Mouse (Mus musculus): Measurements from ENCODE around the gene Fggy. TPM values are rescaled to one million over a fixed set of nuclear protein-coding genes. Genes with fewer than 3 reads are reported as not detected.

Gene Fggy
- total and polyA plus RNA-seq, 3 experiments: not detected

DNA sequence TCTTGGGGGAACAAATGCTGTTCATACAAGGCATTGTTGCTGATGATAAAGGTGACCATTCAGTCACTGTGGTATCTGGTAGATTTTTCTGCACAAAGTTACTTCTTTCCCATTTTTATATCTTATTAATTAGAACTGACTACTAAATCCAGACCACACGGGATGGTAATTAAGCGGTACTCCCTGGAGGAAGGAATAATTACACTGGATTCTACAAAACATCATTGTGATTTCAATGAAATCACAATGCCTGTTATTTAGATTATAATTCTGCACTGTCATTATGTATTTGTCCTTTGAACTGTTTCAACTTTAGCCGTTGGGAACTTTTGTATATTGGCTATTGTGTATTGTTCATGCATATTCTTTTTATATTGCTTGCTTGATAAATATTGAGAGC is 381.4 kb downstream of the Fggy start:
- DNase-seq (ENCODE audit: low read depth, low spot score): no peak
- H3K4me1 ChIP-seq (ENCODE audit: control insufficient read depth in 1 of 2, insufficient read depth in 2 of 2, low read length in 2 of 2): no peaks in the 10 kb centered on the region
- no peaks in the 10 kb centered on the region for H3K9me3 ChIP-seq (replicated peaks; ENCODE audit: insufficient read depth, low read length)
- no peaks in the 10 kb centered on the region for H3K79me2 ChIP-seq (ENCODE audit: control insufficient read depth, insufficient read depth, low read length, poor library complexity)
- no peak overlapping the region for H3K4me3 ChIP-seq (ENCODE audit: control insufficient read depth in 1 of 2, insufficient read depth in 1 of 2, low read depth in 2 of 2, low read length in 2 of 2)
- H3K36me3 ChIP-seq (ENCODE audit: control insufficient read depth in 1 of 2, insufficient read depth in 2 of 2, low read length in 2 of 2): no peaks in the 10 kb centered on the region
- TF ChIP-seq UBTF (IDR thresholded peaks at IDR 0.05; ENCODE audit: borderline replicate concordance, insufficient read depth, low read depth, low read length) (no peak), RAD21 (IDR thresholded peaks at IDR 0.05; ENCODE audit: low read depth, low read length) (no peak), POLR2AphosphoS2 (IDR thresholded peaks at IDR 0.05; ENCODE audit: low read length) (no peak), JUND (IDR thresholded peaks at IDR 0.05; ENCODE audit: low read depth, low read length) (no peak), MXI1 (IDR thresholded peaks at IDR 0.05; ENCODE audit: low read depth, low read length) (no peak), MAFK (IDR thresholded peaks at IDR 0.05; ENCODE audit: borderline replicate concordance, low read depth, low read length) (no peak), MAZ (IDR thresholded peaks at IDR 0.05; ENCODE audit: low read depth, low read length) (no peak), USF2 (IDR thresholded peaks at IDR 0.05; ENCODE audit: borderline replicate concordance in 1 of 2, insufficient read depth in 1 of 2, low read depth in 1 of 2, low read length in 2 of 2) (no peak), ZKSCAN1 (IDR thresholded peaks at IDR 0.05; ENCODE audit: low read depth, low read length) (no peak), TBP (IDR thresholded peaks at IDR 0.05; ENCODE audit: low read depth, low read length) (no peak), POLR2A (IDR thresholded peaks at IDR 0.05; ENCODE audit: control insufficient read depth in 1 of 2, insufficient read depth in 1 of 2, low read depth in 1 of 2, low read length in 2 of 2, poor library complexity in 1 of 2) (no peak), TAL1 (IDR thresholded peaks at IDR 0.05; ENCODE audit: low read length) (no peak), SMC3 (IDR thresholded peaks at IDR 0.05; ENCODE audit: low read depth, low read length) (no peak), SIN3A (IDR thresholded peaks at IDR 0.05; ENCODE audit: low read length) (no peak), E2F4 (IDR thresholded peaks at IDR 0.05; ENCODE audit: borderline replicate concordance, low read depth, low read length) (no peak), MYB (IDR thresholded peaks at IDR 0.05; ENCODE audit: low read depth, low read length) (no peak), ELF1 (IDR thresholded peaks at IDR 0.05; ENCODE audit: low read depth, low read length) (no peak), MYC (IDR thresholded peaks at IDR 0.05; ENCODE audit: low read depth, low read length) (no peak)
- H3K9ac ChIP-seq (ENCODE audit: control insufficient read depth, low read depth, low read length, poor library complexity, severe bottlenecking): no peak overlapping the region
- H3K27ac ChIP-seq (ENCODE audit: control insufficient read depth, low read depth, low read length): no peak overlapping the region
- H3K27me3 ChIP-seq (ENCODE audit: control insufficient read depth in 1 of 2, insufficient read depth in 2 of 2, low read length in 2 of 2): no peaks in the 10 kb centered on the region

DNA sequence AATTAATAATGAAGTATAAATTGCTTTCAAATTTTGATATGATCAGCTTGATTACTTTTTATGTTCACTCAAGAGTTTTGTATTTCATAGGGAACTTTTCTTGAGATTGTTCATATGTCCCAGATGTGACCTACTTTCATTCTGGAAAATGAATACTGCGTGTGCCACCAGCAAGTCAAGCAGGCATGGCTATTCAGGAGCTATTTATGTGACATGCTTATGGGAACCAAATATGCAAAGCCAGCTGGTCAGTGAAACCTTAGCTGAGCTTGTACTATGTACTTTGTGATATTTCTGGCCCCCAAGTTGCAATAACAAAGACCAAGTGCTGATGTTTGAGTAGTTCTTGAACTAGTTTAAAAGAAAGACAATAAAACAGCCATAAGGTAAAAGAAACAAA is 390.6 kb downstream of the Fggy start:
- H3K36me3 ChIP-seq (ENCODE audit: control insufficient read depth in 1 of 2, insufficient read depth in 2 of 2, low read length in 2 of 2): no peaks in the 10 kb centered on the region
- no peak overlapping the region for H3K27ac ChIP-seq (ENCODE audit: control insufficient read depth, low read depth, low read length)
- no peak for DNase-seq (ENCODE audit: low read depth, low spot score)
- H3K4me1 ChIP-seq (ENCODE audit: control insufficient read depth in 1 of 2, insufficient read depth in 2 of 2, low read length in 2 of 2): no peaks in the 10 kb centered on the region
- H3K9me3 ChIP-seq (replicated peaks; ENCODE audit: insufficient read depth, low read length): no peaks in the 10 kb centered on the region
- no peaks in the 10 kb centered on the region for H3K27me3 ChIP-seq (ENCODE audit: control insufficient read depth in 1 of 2, insufficient read depth in 2 of 2, low read length in 2 of 2)
- H3K4me3 ChIP-seq (ENCODE audit: control insufficient read depth in 1 of 2, insufficient read depth in 1 of 2, low read depth in 2 of 2, low read length in 2 of 2): no peak overlapping the region
- TF ChIP-seq GATA1 (IDR thresholded peaks at IDR 0.05; ENCODE audit: low read depth, low read length) (no peak), ZC3H11A (IDR thresholded peaks at IDR 0.05; ENCODE audit: low read depth, low read length) (no peak)
- no peak overlapping the region for H3K9ac ChIP-seq (ENCODE audit: control insufficient read depth, low read depth, low read length, poor library complexity, severe bottlenecking)
- H3K79me2 ChIP-seq (ENCODE audit: control insufficient read depth, insufficient read depth, low read length, poor library complexity): no peaks in the 10 kb centered on the region
